7 mouse cellular contexts compared by ENCODE assay signal in genomic region chr4:40240272-40240744, GRCm38 (mm10). TPM values are rescaled to one million over a fixed set of nuclear protein-coding genes. Genes with fewer than 3 reads are reported as not detected.
DNase-seq lines count a peak whose midpoint lies in the region; ATAC-seq lines count a peak whose summit lies in the region.

No protein-coding gene starts in this region.

- no peaks in the 10 kb centered on the region for H3K9me3 ChIP-seq in forebrain, embryonic 12.5 days
- no peaks in the 10 kb centered on the region for H3K9me3 ChIP-seq in liver, embryonic 12.5 days (replicated peaks)

- H3K9ac ChIP-seq in forebrain, embryonic 12.5 days: peak overlapping the region; percentile 59; the same call in 1 of the 2 replicates
- H3K9ac ChIP-seq in liver, embryonic 12.5 days: peak overlapping the region; percentile 61

- peak; percentile 18 for DNase-seq in thymus, postnatal 4 days
- no peak for DNase-seq in thymus, postnatal 10 days (ENCODE audit: low spot score in 2 of 2)
- DNase-seq in urinary bladder, postnatal 14 days (ENCODE audit: low spot score): no peak
- DNase-seq in layer of hippocampus, postnatal 14 days (ENCODE audit: low spot score in 2 of 2): no peak
- no peak for DNase-seq in cerebellum, adult 8-10 months

- H3K4me1 ChIP-seq in forebrain, embryonic 12.5 days: peaks cover 15% of the 10 kb centered on the region
- H3K4me1 ChIP-seq in liver, embryonic 12.5 days: peaks cover 17% of the 10 kb centered on the region

- ATAC-seq in forebrain, embryonic 12.5 days (ENCODE audit: low FRiP score): peak; percentile 9; the same call in 1 of the 2 replicates
- peak; percentile 44; the same call in 1 of the 2 replicates for ATAC-seq in liver, embryonic 12.5 days

- no peaks in the 10 kb centered on the region for H3K36me3 ChIP-seq in forebrain, embryonic 12.5 days (replicated peaks)
- H3K36me3 ChIP-seq in liver, embryonic 12.5 days: no peaks in the 10 kb centered on the region

- H3K27me3 ChIP-seq in forebrain, embryonic 12.5 days: no peaks in the 10 kb centered on the region
- H3K27me3 ChIP-seq in liver, embryonic 12.5 days (replicated peaks): no peaks in the 10 kb centered on the region

- 52% methylated on average over 5 of the region's 5 CpGs for WGBS in forebrain, embryonic 12.5 days
- 40% methylated on average over 5 of the region's 5 CpGs for WGBS in liver, embryonic 12.5 days (ENCODE audit: insufficient replicate concordance)

- H3K27ac ChIP-seq in forebrain, embryonic 12.5 days: no peak overlapping the region
- no peak overlapping the region for H3K27ac ChIP-seq in liver, embryonic 12.5 days

- H3K4me2 ChIP-seq in forebrain, embryonic 12.5 days: peak overlapping the region; percentile 79
- peak overlapping the region; percentile 82 for H3K4me2 ChIP-seq in liver, embryonic 12.5 days

- H3K4me3 ChIP-seq in forebrain, embryonic 12.5 days (replicated peaks): peak overlapping the region; percentile 48
- H3K4me3 ChIP-seq in liver, embryonic 12.5 days: peak overlapping the region; percentile 66

RNA-seq across cellular contexts. Expression of gene Ddx58, which starts 0.7 kb away (rescaled TPM):
- 2.7 and 4.2 TPM in 2 replicates for polyA plus RNA-seq in forebrain, embryonic 12.5 days (2016; fragmentation: Nextera tagmentation; extraction: Ambion mirVana)
- polyA plus RNA-seq in liver, embryonic 12.5 days (2016; fragmentation: Nextera tagmentation; extraction: Ambion mirVana): 3.0 and 3.2 TPM in 2 replicates
- total RNA-seq in layer of hippocampus, postnatal 14 days (2021): 1 to 10 TPM; 3.0 to 4.4 TPM

RNA-seq across cellular contexts. Expression of gene Smim27, which starts 29.1 kb away (rescaled TPM):
- polyA plus RNA-seq in forebrain, embryonic 12.5 days (2016; fragmentation: Nextera tagmentation; extraction: Ambion mirVana): 32.7 and 35.3 TPM in 2 replicates
- polyA plus RNA-seq in liver, embryonic 12.5 days (2016; fragmentation: Nextera tagmentation; extraction: Ambion mirVana): 21.5 and 23.9 TPM in 2 replicates
- 10 to 100 TPM; 12.6 to 14.8 TPM for total RNA-seq in layer of hippocampus, postnatal 14 days (2021)

RNA-seq across cellular contexts. Expression of gene Topors, which starts 29.3 kb away (rescaled TPM):
- polyA plus RNA-seq in forebrain, embryonic 12.5 days (2016; fragmentation: Nextera tagmentation; extraction: Ambion mirVana): 51.4 and 53.7 TPM in 2 replicates
- 26.5 and 26.7 TPM in 2 replicates for polyA plus RNA-seq in liver, embryonic 12.5 days (2016; fragmentation: Nextera tagmentation; extraction: Ambion mirVana)
- 10 to 100 TPM; 15.9 to 18.5 TPM for total RNA-seq in layer of hippocampus, postnatal 14 days (2021)

RNA-seq across cellular contexts. Expression of gene Ndufb6, which starts 38.9 kb away (rescaled TPM):
- 272 and 275 TPM in 2 replicates for polyA plus RNA-seq in forebrain, embryonic 12.5 days (2016; fragmentation: Nextera tagmentation; extraction: Ambion mirVana)
- polyA plus RNA-seq in liver, embryonic 12.5 days (2016; fragmentation: Nextera tagmentation; extraction: Ambion mirVana): 207 and 214 TPM in 2 replicates
- 100 to 1,000 TPM; 213 to 214 TPM for total RNA-seq in layer of hippocampus, postnatal 14 days (2021)
